Mouse (Mus musculus): ENCODE measurements at regions not wholly inside any gene's neighbourhood (a gene's known extent, or its start where the extent isn't known, plus 50 kb on each side); places are given as distances from the start of the nearest gene placed in this dataset.
A peak's percentile ranks its signal among the peaks of the same experiment; 100 is the strongest.

- DNase-seq (no peak), ATAC-seq (no peak)
- H3K4me2 ChIP-seq (ENCODE audit: low read depth): no peak overlapping the region
- no peaks in the 10 kb centered on the region for H3K36me3 ChIP-seq (ENCODE audit: insufficient read depth)
- TF ChIP-seq CTCF (IDR thresholded peaks at IDR 0.05; ENCODE audit: low read depth): no peak
- no peak overlapping the region for H3K27ac ChIP-seq (ENCODE audit: low read depth, low read length)
- no peaks in the 10 kb centered on the region for H3K9me3 ChIP-seq (ENCODE audit: low read length)
- H3K4me1 ChIP-seq (ENCODE audit: insufficient read depth): no peaks in the 10 kb centered on the region
- no peak overlapping the region for H3K4me3 ChIP-seq (ENCODE audit: low read depth, low read length)
- H3K9ac ChIP-seq: no peak overlapping the region
- H3K27me3 ChIP-seq (ENCODE audit: insufficient read depth, low read length): no peaks in the 10 kb centered on the region
- WGBS: 14% methylated on average over 1 of the region's 1 CpGs
Observed at GRCm38 (mm10) chr14:24850491-24850890, 363.6 kb downstream of the Rps24 start.

- 65% methylated on average over 4 of the region's 4 CpGs for WGBS
- Histone ChIP-seq H3K27ac (ENCODE audit: low read depth, low read length) (no peak overlapping the region), H3K9ac (no peak overlapping the region), H3K4me1 (ENCODE audit: insufficient read depth) (no peaks in the 10 kb centered on the region), H3K4me3 (ENCODE audit: low read depth, low read length) (no peak overlapping the region), H3K27me3 (ENCODE audit: insufficient read depth, low read length) (no peaks in the 10 kb centered on the region), H3K9me3 (ENCODE audit: low read length) (no peaks in the 10 kb centered on the region), H3K4me2 (ENCODE audit: low read depth) (no peak overlapping the region), H3K36me3 (ENCODE audit: insufficient read depth) (no peaks in the 10 kb centered on the region)
- DNase-seq (no peak), ATAC-seq (no peak)
- no peak for TF ChIP-seq CTCF (IDR thresholded peaks at IDR 0.05; ENCODE audit: low read depth)
Observed at GRCm38 (mm10) chr14:24854459-24854858, 367.5 kb downstream of the Rps24 start.

GRCm38 (mm10) chr14:24862171-24862570 is 375.2 kb downstream of the Rps24 start:
- H3K4me2 ChIP-seq (ENCODE audit: low read depth): no peak overlapping the region
- DNase-seq: no peak
- TF ChIP-seq CTCF (IDR thresholded peaks at IDR 0.05; ENCODE audit: low read depth): no peak
- no peaks in the 10 kb centered on the region for H3K9me3 ChIP-seq (ENCODE audit: low read length)
- no peaks in the 10 kb centered on the region for H3K27me3 ChIP-seq (ENCODE audit: insufficient read depth, low read length)
- no peak overlapping the region for H3K4me3 ChIP-seq (ENCODE audit: low read depth, low read length)
- ATAC-seq: no peak
- H3K27ac ChIP-seq (ENCODE audit: low read depth, low read length): no peak overlapping the region
- WGBS: 82% methylated on average over 8 of the region's 8 CpGs
- H3K4me1 ChIP-seq (ENCODE audit: insufficient read depth): peaks cover 4% of the 10 kb centered on the region; the same call in 1 of the 2 replicates
- H3K9ac ChIP-seq: no peak overlapping the region
- no peaks in the 10 kb centered on the region for H3K36me3 ChIP-seq (ENCODE audit: insufficient read depth)

- no peak for ATAC-seq
- TF ChIP-seq CTCF (IDR thresholded peaks at IDR 0.05; ENCODE audit: low read depth): no peak
- H3K9me3 ChIP-seq (ENCODE audit: low read length): no peaks in the 10 kb centered on the region
Observed at GRCm38 (mm10) chr14:24862661-24863060, 375.7 kb downstream of the Rps24 start.

GRCm38 (mm10) chr14:24863116-24863515 is 376.2 kb downstream of the Rps24 start:
- no peak for DNase-seq
- Histone ChIP-seq H3K4me1 (ENCODE audit: insufficient read depth) (peaks cover 4% of the 10 kb centered on the region; the same call in 1 of the 2 replicates), H3K4me2 (ENCODE audit: low read depth) (no peak overlapping the region), H3K27ac (ENCODE audit: low read depth, low read length) (no peak overlapping the region), H3K9ac (no peak overlapping the region), H3K9me3 (ENCODE audit: low read length) (no peaks in the 10 kb centered on the region), H3K36me3 (ENCODE audit: insufficient read depth) (no peaks in the 10 kb centered on the region), H3K27me3 (ENCODE audit: insufficient read depth, low read length) (no peaks in the 10 kb centered on the region), H3K4me3 (ENCODE audit: low read depth, low read length) (no peak overlapping the region)
- TF ChIP-seq CTCF (IDR thresholded peaks at IDR 0.05; ENCODE audit: low read depth): no peak
- WGBS: 55% methylated on average over 8 of the region's 8 CpGs
- no peak for ATAC-seq

More at GRCm38 (mm10) chr14:24862661-24863060, 375.7 kb downstream of the Rps24 start:
- DNase-seq: no peak
- WGBS: 64% methylated on average over 6 of the region's 7 CpGs
- H3K4me2 ChIP-seq (ENCODE audit: low read depth): no peak overlapping the region
- peaks cover 4% of the 10 kb centered on the region; the same call in 1 of the 2 replicates for H3K4me1 ChIP-seq (ENCODE audit: insufficient read depth)
- H3K9ac ChIP-seq: no peak overlapping the region
- no peaks in the 10 kb centered on the region for H3K36me3 ChIP-seq (ENCODE audit: insufficient read depth)
- H3K27me3 ChIP-seq (ENCODE audit: insufficient read depth, low read length): no peaks in the 10 kb centered on the region
- no peak overlapping the region for H3K27ac ChIP-seq (ENCODE audit: low read depth, low read length)
- no peak overlapping the region for H3K4me3 ChIP-seq (ENCODE audit: low read depth, low read length)

GRCm38 (mm10) chr14:24865579-24866230 is 378.8 kb downstream of the Rps24 start:
- Histone ChIP-seq H3K4me1 (ENCODE audit: insufficient read depth) (peaks cover 4% of the 10 kb centered on the region; the same call in 1 of the 2 replicates), H3K36me3 (ENCODE audit: insufficient read depth) (no peaks in the 10 kb centered on the region), H3K27ac (ENCODE audit: low read depth, low read length) (no peak overlapping the region), H3K4me3 (ENCODE audit: low read depth, low read length) (no peak overlapping the region), H3K4me2 (ENCODE audit: low read depth) (no peak overlapping the region), H3K27me3 (ENCODE audit: insufficient read depth, low read length) (no peaks in the 10 kb centered on the region), H3K9me3 (ENCODE audit: low read length) (no peaks in the 10 kb centered on the region), H3K9ac (no peak overlapping the region)
- peak; percentile 76 for ATAC-seq
- TF ChIP-seq CTCF (IDR thresholded peaks at IDR 0.05; ENCODE audit: low read depth): no peak
- 61% methylated on average over 6 of the region's 6 CpGs for WGBS
- DNase-seq: peak; percentile 63

- Histone ChIP-seq H3K4me1 (ENCODE audit: insufficient read depth) (peaks cover 9% of the 10 kb centered on the region; the same call in 1 of the 2 replicates), H3K27me3 (ENCODE audit: insufficient read depth, low read length) (no peaks in the 10 kb centered on the region), H3K36me3 (ENCODE audit: insufficient read depth) (no peaks in the 10 kb centered on the region), H3K27ac (ENCODE audit: low read depth, low read length) (no peak overlapping the region), H3K4me3 (ENCODE audit: low read depth, low read length) (no peak overlapping the region), H3K9me3 (ENCODE audit: low read length) (no peaks in the 10 kb centered on the region), H3K4me2 (ENCODE audit: low read depth) (no peak overlapping the region), H3K9ac (no peak overlapping the region)
- WGBS: 93% methylated on average over 6 of the region's 6 CpGs
- no peak for ATAC-seq
- TF ChIP-seq CTCF (IDR thresholded peaks at IDR 0.05; ENCODE audit: low read depth): no peak
- no peak for DNase-seq
Observed at GRCm38 (mm10) chr14:24867816-24868215, 380.9 kb downstream of the Rps24 start.

Measured in forebrain, postnatal 0 days (tissue).